Mouse (Mus musculus) small intestine, adult 2 months (tissue): Measurements from ENCODE around the gene Gcdh.

Experiments used
- CTCF ChIP-seq: fragments of 200-500 bp; IDR thresholded peaks from 2 replicates; pipeline ENCODE4 v1.5.1; 2012; ENCODE audit warnings: low read depth, mild to moderate bottlenecking, control low read depth, inconsistent platforms, low read length, moderate library complexity, mixed read lengths; ENCODE audit not compliant: insufficient replicate concordance, insufficient read length; ENCODE audit errors: extremely low read depth
- POLR2A ChIP-seq: fragments of 200-500 bp; IDR thresholded peaks from 2 replicates; pipeline ENCODE4 v1.6.1; 2012; ENCODE audit warnings: low read depth, mild to moderate bottlenecking, control low read depth, inconsistent platforms, low read length, moderate library complexity

- no peak for TF ChIP-seq POLR2A
- no peak for TF ChIP-seq CTCF
These were observed 8.0 kb upstream of the Gcdh start, which contains the start of gene Klf1 for GRCm38 (mm10) chr8:84901752-84902151.
